Mouse (Mus musculus): ENCODE measurements around the gene Ppp1r14b.

The Ppp1r14b gene

GRCm38 (mm10) chr19:6974211-6975205, at the start of gene Ppp1r14b:
Ppp1r14b (plus strand) TSS chr19:6974968.
- peak; percentile 79 to 84 for DNase-seq (ENCODE audit: low spot score in 2 of 2)

GRCm38 (mm10) chr19:6925307-6925573, 49.5 kb upstream of the Ppp1r14b start, which contains the start of gene Catsperz:
Catsperz (minus strand) TSS chr19:6925380.
- DNase-seq (ENCODE audit: low spot score in 2 of 2): no peak

- DNase-seq (ENCODE audit: low spot score in 2 of 2): no peak
Measured at GRCm38 (mm10) chr19:6925611-6926329, 49.0 kb upstream of the Ppp1r14b start.

- DNase-seq (ENCODE audit: low spot score in 2 of 2): no peak
Measured at GRCm38 (mm10) chr19:6926559-6927255, 48.1 kb upstream of the Ppp1r14b start.

- no peak for DNase-seq (ENCODE audit: low spot score in 2 of 2)
Measured at GRCm38 (mm10) chr19:6928080-6928479, 46.7 kb upstream of the Ppp1r14b start.

- no peak for DNase-seq (ENCODE audit: low spot score in 2 of 2)
Measured at GRCm38 (mm10) chr19:6931002-6931401, 43.8 kb upstream of the Ppp1r14b start.

GRCm38 (mm10) chr19:6932018-6932417, 42.8 kb upstream of the Ppp1r14b start:
- no peak for DNase-seq (ENCODE audit: low spot score in 2 of 2)

- DNase-seq (ENCODE audit: low spot score in 2 of 2): no peak
Measured at GRCm38 (mm10) chr19:6933102-6933435, 41.7 kb upstream of the Ppp1r14b start.

GRCm38 (mm10) chr19:6933436-6934194, 41.2 kb upstream of the Ppp1r14b start:
- no peak for DNase-seq (ENCODE audit: low spot score in 2 of 2)

GRCm38 (mm10) chr19:6934195-6934977, 40.4 kb upstream of the Ppp1r14b start, which contains the start of gene Kcnk4:
Kcnk4 (minus strand) TSS chr19:6934515.
- DNase-seq (ENCODE audit: low spot score in 2 of 2): no peak

- no peak for DNase-seq (ENCODE audit: low spot score in 2 of 2)
Measured at GRCm38 (mm10) chr19:6936299-6936698, 38.5 kb upstream of the Ppp1r14b start.

- no peak for DNase-seq (ENCODE audit: low spot score in 2 of 2)
Measured at GRCm38 (mm10) chr19:6937541-6938465, 37.0 kb upstream of the Ppp1r14b start.

GRCm38 (mm10) chr19:6939106-6940002, 35.4 kb upstream of the Ppp1r14b start:
- no peak for DNase-seq (ENCODE audit: low spot score in 2 of 2)

- DNase-seq (ENCODE audit: low spot score in 2 of 2): no peak
Measured at GRCm38 (mm10) chr19:6940396-6941351, 34.1 kb upstream of the Ppp1r14b start.

GRCm38 (mm10) chr19:6941372-6942248, 33.2 kb upstream of the Ppp1r14b start, which contains the start of gene Bad:
Bad (plus strand) TSS chr19:6941861.
- peak; percentile 89 to 90 for DNase-seq (ENCODE audit: low spot score in 2 of 2)

- peak; percentile 95 for DNase-seq (ENCODE audit: low spot score in 2 of 2)
Measured at GRCm38 (mm10) chr19:6942249-6942691, 32.5 kb upstream of the Ppp1r14b start, which contains the start of gene Gpr137. Gpr137 (minus strand) TSS chr19:6942480.

Data from spleen, postnatal 36 days (tissue).